Mouse (Mus musculus): ENCODE measurements around the gene Kif6. TPM values are rescaled to one million over a fixed set of nuclear protein-coding genes. Genes with fewer than 3 reads are reported as not detected.

Kif6 gene
- total and polyA plus RNA-seq, 2 experiments from 2014 or later: 1.7 to 40.5 TPM

- Histone ChIP-seq H3K4me3 (ENCODE audit: low read depth, low read length) (no peak overlapping the region), H3K9ac (replicated peaks; ENCODE audit: low read depth, low read length) (no peak overlapping the region), H3K4me2 (ENCODE audit: low read depth, low read length) (no peak overlapping the region), H3K27me3 (ENCODE audit: control insufficient read depth, insufficient read depth, low read length) (no peaks in the 10 kb centered on the region), H3K4me1 (ENCODE audit: control insufficient read depth, insufficient read depth) (peaks cover 21% of the 10 kb centered on the region; the same call in 1 of the 2 replicates), H3K9me3 (replicated peaks; ENCODE audit: control insufficient read depth, low read length) (no peaks in the 10 kb centered on the region), H3K27ac (ENCODE audit: low read depth) (peak overlapping the region; percentile 31; the same call in 1 of the 2 replicates), H3K36me3 (replicated peaks; ENCODE audit: control insufficient read depth, insufficient read depth, low read length) (no peaks in the 10 kb centered on the region)
- WGBS: 81% methylated on average over 7 of the region's 7 CpGs
- ATAC-seq (ENCODE audit: insufficient read depth, low read depth): no peak
- DNase-seq (ENCODE audit: low spot score): no peak
- TF ChIP-seq EP300 (IDR thresholded peaks at IDR 0.05; ENCODE audit: low read depth) (no peak), CTCF (IDR thresholded peaks at IDR 0.05; ENCODE audit: low read depth) (no peak)
These were observed 210.0 kb downstream of the Kif6 start for GRCm38 (mm10) chr17:49824841-49825450.

GRCm38 (mm10) chr17:49825831-49826230 lies 210.9 kb downstream of the Kif6 start:
- no peak overlapping the region for H3K9ac ChIP-seq (replicated peaks; ENCODE audit: low read depth, low read length)
- no peak overlapping the region for H3K27ac ChIP-seq (ENCODE audit: low read depth)
- no peaks in the 10 kb centered on the region for H3K36me3 ChIP-seq (replicated peaks; ENCODE audit: control insufficient read depth, insufficient read depth, low read length)
- no peak overlapping the region for H3K4me3 ChIP-seq (ENCODE audit: low read depth, low read length)
- no peaks in the 10 kb centered on the region for H3K27me3 ChIP-seq (ENCODE audit: control insufficient read depth, insufficient read depth, low read length)
- H3K4me2 ChIP-seq (ENCODE audit: low read depth, low read length): no peak overlapping the region
- 59% methylated on average over 5 of the region's 5 CpGs for WGBS
- ATAC-seq (ENCODE audit: insufficient read depth, low read depth) (no peak), DNase-seq (ENCODE audit: low spot score) (no peak)
- H3K9me3 ChIP-seq (replicated peaks; ENCODE audit: control insufficient read depth, low read length): no peaks in the 10 kb centered on the region
- TF ChIP-seq EP300 (IDR thresholded peaks at IDR 0.05; ENCODE audit: low read depth) (no peak), CTCF (IDR thresholded peaks at IDR 0.05; ENCODE audit: low read depth) (no peak)
- peaks cover 28% of the 10 kb centered on the region for H3K4me1 ChIP-seq (ENCODE audit: control insufficient read depth, insufficient read depth)

GRCm38 (mm10) chr17:49831745-49832144 lies 216.8 kb downstream of the Kif6 start:
- no peaks in the 10 kb centered on the region for H3K36me3 ChIP-seq (replicated peaks; ENCODE audit: control insufficient read depth, insufficient read depth, low read length)
- DNase-seq (ENCODE audit: low spot score) (no peak), ATAC-seq (ENCODE audit: insufficient read depth, low read depth) (no peak)
- no peaks in the 10 kb centered on the region for H3K27me3 ChIP-seq (ENCODE audit: control insufficient read depth, insufficient read depth, low read length)
- no peak overlapping the region for H3K4me2 ChIP-seq (ENCODE audit: low read depth, low read length)
- H3K4me1 ChIP-seq (ENCODE audit: control insufficient read depth, insufficient read depth): peaks cover 24% of the 10 kb centered on the region
- H3K4me3 ChIP-seq (ENCODE audit: low read depth, low read length): no peak overlapping the region
- no peak overlapping the region for H3K27ac ChIP-seq (ENCODE audit: low read depth)
- H3K9me3 ChIP-seq (replicated peaks; ENCODE audit: control insufficient read depth, low read length): no peaks in the 10 kb centered on the region
- no peak overlapping the region for H3K9ac ChIP-seq (replicated peaks; ENCODE audit: low read depth, low read length)
- no peak for TF ChIP-seq EP300 (IDR thresholded peaks at IDR 0.05; ENCODE audit: low read depth)
- no peak for TF ChIP-seq CTCF (IDR thresholded peaks at IDR 0.05; ENCODE audit: low read depth)
- WGBS: 28% methylated on average over 3 of the region's 3 CpGs

- Histone ChIP-seq H3K4me3 (ENCODE audit: low read depth, low read length) (no peak overlapping the region), H3K4me1 (ENCODE audit: control insufficient read depth, insufficient read depth) (peaks cover 22% of the 10 kb centered on the region; the same call in 1 of the 2 replicates), H3K27ac (ENCODE audit: low read depth) (no peak overlapping the region), H3K27me3 (ENCODE audit: control insufficient read depth, insufficient read depth, low read length) (no peaks in the 10 kb centered on the region), H3K36me3 (replicated peaks; ENCODE audit: control insufficient read depth, insufficient read depth, low read length) (no peaks in the 10 kb centered on the region), H3K9me3 (replicated peaks; ENCODE audit: control insufficient read depth, low read length) (no peaks in the 10 kb centered on the region), H3K9ac (replicated peaks; ENCODE audit: low read depth, low read length) (no peak overlapping the region), H3K4me2 (ENCODE audit: low read depth, low read length) (no peak overlapping the region)
- ATAC-seq (ENCODE audit: insufficient read depth, low read depth) (no peak), DNase-seq (ENCODE audit: low spot score) (no peak)
- WGBS: 87% methylated on average over 5 of the region's 5 CpGs
- TF ChIP-seq EP300 (IDR thresholded peaks at IDR 0.05; ENCODE audit: low read depth): no peak
- no peak for TF ChIP-seq CTCF (IDR thresholded peaks at IDR 0.05; ENCODE audit: low read depth)
These were observed 219.2 kb downstream of the Kif6 start for GRCm38 (mm10) chr17:49834044-49834545.

GRCm38 (mm10) chr17:49837417-49837816 lies 222.5 kb downstream of the Kif6 start:
- H3K4me2 ChIP-seq (ENCODE audit: low read depth, low read length): no peak overlapping the region
- H3K9ac ChIP-seq (replicated peaks; ENCODE audit: low read depth, low read length): no peak overlapping the region
- H3K27ac ChIP-seq (ENCODE audit: low read depth): no peak overlapping the region
- 17% methylated on average over 5 of the region's 5 CpGs for WGBS
- ATAC-seq (ENCODE audit: insufficient read depth, low read depth) (peak; percentile 55; the same call in 1 of the 2 replicates), DNase-seq (ENCODE audit: low spot score) (peak; percentile 67)
- TF ChIP-seq EP300 (IDR thresholded peaks at IDR 0.05; ENCODE audit: low read depth) (no peak), CTCF (IDR thresholded peaks at IDR 0.05; ENCODE audit: low read depth) (peak; percentile 40)
- H3K27me3 ChIP-seq (ENCODE audit: control insufficient read depth, insufficient read depth, low read length): no peaks in the 10 kb centered on the region
- H3K36me3 ChIP-seq (replicated peaks; ENCODE audit: control insufficient read depth, insufficient read depth, low read length): no peaks in the 10 kb centered on the region
- no peaks in the 10 kb centered on the region for H3K9me3 ChIP-seq (replicated peaks; ENCODE audit: control insufficient read depth, low read length)
- H3K4me1 ChIP-seq (ENCODE audit: control insufficient read depth, insufficient read depth): 0 out of 2 replicates have a peak, but pooled peaks cover 10% of the 10 kb centered on the region
- H3K4me3 ChIP-seq (ENCODE audit: low read depth, low read length): no peak overlapping the region
